Mouse (Mus musculus) kidney, adult 2 months (tissue): ENCODE measurements at regions not wholly inside any gene's neighbourhood (a gene's known extent, or its start where the extent isn't known, plus 50 kb on each side); places are given as distances from the start of the nearest gene placed in this dataset.
"Not testable (repeated sequence)": the region's sequence is repeated elsewhere in the genome, so short reads cannot be mapped to it uniquely, and the experiment has no call there.

Experiments used
- DNase-seq: peaks from one replicate; pipeline ENCODE4 v3.0.0; 2021
- H3K27ac ChIP-seq: fragments of 200-500 bp; 2 replicates; pipeline ENCODE4 v1.5.1; 2012; ENCODE audit warnings: low read depth, low read length, control low read depth, inconsistent platforms; ENCODE audit not compliant: insufficient read depth
- H3K27me3 ChIP-seq: fragments of 200-500 bp; replicated peaks from 2 replicates; pipeline ENCODE4 v1.6.1; 2012; ENCODE audit warnings: mild to moderate bottlenecking, moderate library complexity, low read length, inconsistent platforms; ENCODE audit not compliant: control insufficient read depth, insufficient read depth
- H3K36me3 ChIP-seq: fragments of 200-500 bp; 2 replicates; pipeline ENCODE4 v1.6.1; 2012; ENCODE audit warnings: mild to moderate bottlenecking, moderate library complexity, low read length, inconsistent platforms; ENCODE audit not compliant: control insufficient read depth, insufficient read depth
- H3K4me1 ChIP-seq: fragments of 200-500 bp; 2 replicates; pipeline ENCODE4 v1.6.1; 2011; ENCODE audit warnings: low read length; ENCODE audit not compliant: control insufficient read depth, insufficient read depth
- H3K4me3 ChIP-seq: fragments of 200-500 bp; 2 replicates; pipeline ENCODE4 v1.5.1; 2011; ENCODE audit warnings: mild to moderate bottlenecking, low read depth, low read length, control low read depth; ENCODE audit not compliant: insufficient read depth
- CTCF ChIP-seq: fragments of 200-500 bp; conservative IDR thresholded peaks from 2 replicates; pipeline ENCODE4 v1.5.1; 2011; ENCODE audit warnings: low read depth, mild to moderate bottlenecking, control low read depth, low read length, moderate library complexity, mixed read lengths; ENCODE audit not compliant: insufficient read depth, insufficient read length
- POLR2A ChIP-seq: fragments of 200-500 bp; IDR thresholded peaks from one replicate; pipeline ENCODE4 v1.6.1; 2011; ENCODE audit warnings: low read depth, low read length, control low read depth
- WGBS: fragments of 180-500 bp; shearing (Covaris S2); methylation state at CpG from one replicate; pipeline ENCODE4 v1.1.7; 2018; 5-methylcytosine and 5-hydroxymethylcytosine counted together

DNA sequence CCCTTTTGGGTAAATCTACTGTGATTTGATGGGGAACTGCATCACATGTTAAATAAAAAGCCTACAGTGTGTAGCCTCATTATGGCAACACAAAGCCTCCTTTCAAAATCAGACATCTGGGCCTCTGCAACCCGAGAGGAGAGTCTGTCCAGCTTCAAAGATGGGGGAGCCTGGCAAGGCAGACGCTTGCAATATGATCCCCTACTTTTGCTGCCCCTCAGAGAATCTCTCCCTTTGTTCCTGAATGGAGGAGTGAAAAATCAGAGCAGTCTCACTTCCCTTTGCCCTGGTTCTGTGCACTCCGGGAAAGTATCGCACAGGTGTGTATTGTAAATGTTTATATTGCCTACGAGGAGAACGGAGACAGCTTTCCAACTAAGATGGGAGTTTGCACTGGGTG is 253.3 kb upstream of the Tgfbr2 start:
- TF ChIP-seq CTCF = no peak
- no peak for TF ChIP-seq POLR2A
- Histone ChIP-seq H3K27me3 (peaks cover 2% of the 10 kb centered on the region; the same call in 1 of the 2 replicates), H3K4me3 (no peak overlapping the region), H3K4me1 (no peaks in the 10 kb centered on the region), H3K36me3 (no peaks in the 10 kb centered on the region), H3K27ac (no peak overlapping the region)
- DNase-seq = no peak
- 51% methylated on average over 6 of the region's 6 CpGs for WGBS

DNA sequence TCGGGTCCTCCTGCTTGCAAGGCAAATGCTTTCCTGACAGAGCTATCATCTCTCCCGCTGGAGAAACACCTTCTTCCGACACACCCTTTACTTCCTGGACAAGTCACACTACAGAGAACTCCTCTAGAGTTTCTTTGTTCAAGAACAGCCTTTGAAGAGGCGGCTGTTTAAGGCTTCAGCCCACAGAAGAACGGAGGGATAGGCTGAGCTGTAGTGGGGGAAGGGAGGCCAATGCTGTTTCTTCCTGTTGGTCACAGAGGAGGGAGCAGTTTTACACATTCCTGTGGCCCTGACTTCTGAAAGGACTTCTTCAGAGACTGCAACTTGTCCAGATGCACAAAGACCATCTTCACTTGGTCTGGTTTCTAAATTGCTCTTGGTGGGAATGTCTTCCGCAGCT is 252.1 kb upstream of the Tgfbr2 start:
- 50% methylated on average over 6 of the region's 6 CpGs for WGBS
- Histone ChIP-seq H3K27me3 (peaks cover 2% of the 10 kb centered on the region; the same call in 1 of the 2 replicates), H3K4me1 (no peaks in the 10 kb centered on the region), H3K36me3 (no peaks in the 10 kb centered on the region), H3K4me3 (no peak overlapping the region), H3K27ac (no peak overlapping the region)
- TF ChIP-seq POLR2A (no peak), CTCF (no peak)
- DNase-seq = no peak

DNA sequence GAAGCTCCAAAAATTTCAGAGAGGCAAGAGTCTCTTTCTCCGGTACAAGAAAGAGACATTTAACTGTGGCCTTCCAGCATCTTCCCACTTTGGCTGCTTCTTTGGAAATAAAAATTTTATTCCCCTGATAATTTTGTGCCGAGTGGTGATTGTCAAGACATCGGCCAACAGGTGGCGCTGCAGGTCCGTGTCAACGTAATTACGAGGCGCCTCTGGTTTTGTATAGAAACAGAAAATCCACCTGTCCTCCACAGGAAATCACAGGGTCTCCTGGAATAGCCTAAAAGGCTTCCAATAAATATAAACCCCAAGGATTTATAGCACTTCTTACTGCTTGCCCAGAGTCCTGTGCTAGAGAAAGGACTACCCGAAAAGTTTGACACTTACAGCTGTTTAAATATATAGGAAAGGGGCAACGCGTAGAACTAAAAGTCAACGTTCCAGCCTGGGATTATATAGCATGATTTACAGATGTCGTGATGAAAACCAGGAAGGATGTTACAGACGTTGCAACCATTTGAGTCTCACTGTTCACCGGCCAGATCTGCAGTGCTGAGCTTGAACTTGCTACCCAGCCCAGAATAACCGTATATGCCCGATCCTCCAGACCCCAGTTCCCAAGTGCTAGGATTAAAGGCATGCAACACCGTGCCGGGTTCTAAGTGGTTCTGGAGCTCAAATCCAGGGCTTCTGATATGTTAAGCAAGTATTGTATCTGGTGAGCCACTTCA is 251.3 kb upstream of the Tgfbr2 start:
- Histone ChIP-seq H3K4me1 (no peaks in the 10 kb centered on the region), H3K27ac (no peak overlapping the region), H3K4me3 (no peak overlapping the region), H3K36me3 (no peaks in the 10 kb centered on the region), H3K27me3 (peaks cover 2% of the 10 kb centered on the region; the same call in 1 of the 2 replicates)
- 33% methylated on average over 19 of the region's 19 CpGs for WGBS
- peak; percentile 68 for DNase-seq
- no peak for TF ChIP-seq POLR2A
- peak; percentile 78 for TF ChIP-seq CTCF

DNA sequence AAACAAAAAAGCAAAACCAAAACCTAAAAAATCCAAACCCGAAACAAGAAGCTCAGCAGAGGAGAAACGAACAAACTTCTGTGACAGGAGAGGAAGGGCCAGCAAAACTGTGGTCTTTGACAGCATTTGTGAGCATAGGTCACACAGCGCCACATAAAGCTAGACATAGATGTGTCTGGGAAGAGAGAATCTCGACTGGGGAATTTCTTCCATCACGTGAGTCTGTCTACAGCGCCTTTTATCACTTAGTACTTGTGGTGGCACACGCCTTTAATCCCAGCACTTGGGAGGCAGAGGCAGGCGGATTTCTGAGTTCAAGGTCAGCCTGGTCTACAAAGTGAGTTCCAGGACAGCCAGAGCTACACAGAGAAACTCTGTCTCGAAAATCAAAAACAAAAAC is 250.2 kb upstream of the Tgfbr2 start:
- H3K27me3 ChIP-seq, H3K27ac ChIP-seq, H3K4me3 ChIP-seq, DNase-seq, H3K4me1 ChIP-seq, H3K36me3 ChIP-seq: not testable (repeated sequence)
- 86% methylated on average over 9 of the region's 9 CpGs for WGBS

DNA sequence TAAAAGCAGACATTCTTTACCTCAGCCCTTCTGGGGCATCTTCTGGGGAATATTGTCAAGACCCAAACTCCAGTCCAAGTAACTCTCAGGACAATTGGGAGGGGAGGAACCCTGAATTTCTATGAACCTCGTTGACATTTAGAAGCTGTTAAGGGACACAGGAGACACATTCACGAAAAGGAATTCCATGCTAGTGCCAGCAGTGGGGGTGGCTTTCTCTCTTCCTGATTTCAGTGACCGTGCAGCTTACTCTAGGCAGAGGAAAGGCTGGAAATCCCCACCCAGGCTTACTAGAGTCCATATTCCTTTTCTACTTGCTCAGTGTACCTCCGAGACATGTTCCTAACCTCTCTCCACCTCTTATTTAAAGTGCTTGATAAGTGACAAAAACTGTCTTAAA is 239.9 kb upstream of the Tgfbr2 start:
- H3K27me3 ChIP-seq = no peaks in the 10 kb centered on the region
- no peak overlapping the region for H3K27ac ChIP-seq
- DNase-seq = no peak
- no peaks in the 10 kb centered on the region for H3K36me3 ChIP-seq
- H3K4me1 ChIP-seq = no peaks in the 10 kb centered on the region
- no peak for TF ChIP-seq CTCF
- TF ChIP-seq POLR2A = no peak
- H3K4me3 ChIP-seq = no peak overlapping the region
- 53% methylated on average over 4 of the region's 4 CpGs for WGBS

DNA sequence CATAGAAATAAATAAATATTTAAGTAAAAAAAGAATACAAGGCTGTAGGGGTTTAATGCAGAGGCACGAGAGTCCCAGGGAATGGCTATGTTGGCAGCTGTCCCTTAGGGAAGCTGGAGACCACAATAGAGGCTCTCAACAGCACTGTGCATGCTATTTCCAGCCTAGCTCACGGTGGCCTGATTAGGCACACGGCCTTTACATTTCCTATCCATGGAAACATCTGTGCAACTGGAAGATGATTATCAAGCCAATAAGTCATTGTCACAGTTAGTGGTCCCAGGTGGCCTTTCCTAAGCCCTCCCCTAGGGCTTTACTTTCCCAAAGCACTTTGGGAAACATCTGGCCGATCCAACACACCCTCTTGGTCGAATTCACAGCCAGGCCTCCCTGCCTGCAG is 235.9 kb upstream of the Tgfbr2 start:
- no peak for TF ChIP-seq CTCF
- TF ChIP-seq POLR2A = no peak
- DNase-seq = peak; percentile 25
- H3K36me3 ChIP-seq = no peaks in the 10 kb centered on the region
- no peak overlapping the region for H3K4me3 ChIP-seq
- no peaks in the 10 kb centered on the region for H3K27me3 ChIP-seq
- H3K27ac ChIP-seq = no peak overlapping the region
- no peaks in the 10 kb centered on the region for H3K4me1 ChIP-seq
- WGBS = 67% methylated on average over 5 of the region's 5 CpGs

DNA sequence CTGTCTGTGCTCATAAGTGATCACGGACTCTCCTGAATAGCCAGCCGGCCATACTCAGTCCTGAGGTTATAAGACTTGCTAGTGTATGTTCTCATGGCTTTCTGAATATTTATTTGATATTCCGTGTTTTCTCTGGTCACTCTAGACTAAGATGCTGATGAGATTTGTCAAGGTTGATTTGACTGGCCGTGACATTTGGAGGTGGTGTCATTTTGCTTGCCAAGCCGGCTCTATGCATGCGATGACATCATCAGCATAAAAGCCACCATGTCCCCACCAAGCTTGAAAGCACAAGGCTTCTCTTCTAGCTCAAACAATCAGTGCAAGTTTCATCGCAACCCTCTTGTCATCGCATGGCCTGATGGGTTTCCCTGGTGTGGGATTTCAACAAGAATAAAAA is 235.3 kb upstream of the Tgfbr2 start:
- Histone ChIP-seq H3K4me3 (no peak overlapping the region), H3K4me1 (no peaks in the 10 kb centered on the region), H3K36me3 (no peaks in the 10 kb centered on the region), H3K27me3 (no peaks in the 10 kb centered on the region), H3K27ac (no peak overlapping the region)
- no peak for TF ChIP-seq POLR2A
- TF ChIP-seq CTCF = no peak
- DNase-seq = no peak
- WGBS = 93% methylated on average over 8 of the region's 8 CpGs
